Mouse (Mus musculus): ENCODE results near the gene Cdc20. TPM values are rescaled to one million over a fixed set of nuclear protein-coding genes. Genes with fewer than 3 reads are reported as not detected.

Gene Cdc20
- 311 and 313 TPM in 2 replicates for polyA plus RNA-seq (2015; fragmentation: Nextera tagmentation; extraction: Ambion mirVana)

GRCm38 (mm10) chr4:118436820-118437603, at the start of gene Cdc20:
TSS of gene Cdc20 (minus strand) at chr4:118437352.
- WGBS, result under 1% methylated on average over 67 of the region's 67 CpGs
- H3K27me3 ChIP-seq, result no peaks in the 10 kb centered on the region
- H3K4me3 ChIP-seq, result peak within 1 kb of the TSS; percentile 81
- peaks cover 34% of the 10 kb centered on the region for H3K36me3 ChIP-seq
- H3K4me1 ChIP-seq, result peaks cover 40% of the 10 kb centered on the region
- H3K4me2 ChIP-seq, result peak within 1 kb of the TSS; percentile 96
- ATAC-seq (ENCODE audit: borderline replicate concordance, extremely low read depth, low FRiP score, low TSS enrichment), result peak; percentile 97
- H3K27ac ChIP-seq, result peak within 1 kb of the TSS; percentile 91
- peak within 1 kb of the TSS; percentile 90 for H3K9ac ChIP-seq
- H3K9me3 ChIP-seq, result no peaks in the 10 kb centered on the region

GRCm38 (mm10) chr4:118476773-118477530, 39.8 kb upstream of the Cdc20 start:
- no peak overlapping the region for H3K9ac ChIP-seq
- no peaks in the 10 kb centered on the region for H3K9me3 ChIP-seq
- no peak overlapping the region for H3K4me3 ChIP-seq
- no peak for ATAC-seq (ENCODE audit: borderline replicate concordance, extremely low read depth, low FRiP score, low TSS enrichment)
- H3K27ac ChIP-seq, result no peak overlapping the region
- 62% methylated on average over 15 of the region's 15 CpGs for WGBS
- no peak overlapping the region for H3K4me2 ChIP-seq
- H3K27me3 ChIP-seq, result no peaks in the 10 kb centered on the region
- no peaks in the 10 kb centered on the region for H3K36me3 ChIP-seq
- no peaks in the 10 kb centered on the region for H3K4me1 ChIP-seq

GRCm38 (mm10) chr4:118472687-118473086, 35.5 kb upstream of the Cdc20 start:
- no peak overlapping the region for H3K4me2 ChIP-seq
- H3K4me3 ChIP-seq, result no peak overlapping the region
- H3K27ac ChIP-seq, result no peak overlapping the region
- no peaks in the 10 kb centered on the region for H3K27me3 ChIP-seq
- H3K4me1 ChIP-seq, result no peaks in the 10 kb centered on the region
- H3K9ac ChIP-seq, result no peak overlapping the region
- WGBS, result 88% methylated on average over 11 of the region's 11 CpGs
- H3K36me3 ChIP-seq, result no peaks in the 10 kb centered on the region
- H3K9me3 ChIP-seq, result no peaks in the 10 kb centered on the region
- ATAC-seq (ENCODE audit: borderline replicate concordance, extremely low read depth, low FRiP score, low TSS enrichment), result no peak

GRCm38 (mm10) chr4:118471281-118471680, 34.1 kb upstream of the Cdc20 start:
- Histone ChIP-seq H3K9me3 (no peaks in the 10 kb centered on the region), H3K27ac (no peak overlapping the region), H3K36me3 (no peaks in the 10 kb centered on the region), H3K27me3 (no peaks in the 10 kb centered on the region), H3K4me1 (no peaks in the 10 kb centered on the region), H3K4me2 (no peak overlapping the region), H3K9ac (no peak overlapping the region), H3K4me3 (no peak overlapping the region)
- ATAC-seq (ENCODE audit: borderline replicate concordance, extremely low read depth, low FRiP score, low TSS enrichment), result no peak
- 64% methylated on average over 6 of the region's 6 CpGs for WGBS

GRCm38 (mm10) chr4:118465697-118466163, 28.6 kb upstream of the Cdc20 start:
- Histone ChIP-seq H3K9me3 (no peaks in the 10 kb centered on the region), H3K4me3 (no peak overlapping the region), H3K9ac (no peak overlapping the region), H3K4me2 (no peak overlapping the region), H3K36me3 (no peaks in the 10 kb centered on the region), H3K4me1 (no peaks in the 10 kb centered on the region), H3K27me3 (no peaks in the 10 kb centered on the region), H3K27ac (no peak overlapping the region)
- no peak for ATAC-seq (ENCODE audit: borderline replicate concordance, extremely low read depth, low FRiP score, low TSS enrichment)
- 33% methylated on average over 11 of the region's 11 CpGs for WGBS

- H3K9ac ChIP-seq, result no peak overlapping the region
- 88% methylated on average over 3 of the region's 3 CpGs for WGBS
- ATAC-seq (ENCODE audit: borderline replicate concordance, extremely low read depth, low FRiP score, low TSS enrichment), result no peak
These were observed 27.8 kb upstream of the Cdc20 start for GRCm38 (mm10) chr4:118464956-118465355.

GRCm38 (mm10) chr4:118457345-118457975, 20.3 kb upstream of the Cdc20 start, which contains the start of gene Mpl:
TSS of gene Mpl (minus strand) at chr4:118457513.
- H3K27me3 ChIP-seq, result no peaks in the 10 kb centered on the region
- H3K4me3 ChIP-seq, result no peak within 1 kb of the TSS
- no peaks in the 10 kb centered on the region for H3K36me3 ChIP-seq
- H3K4me1 ChIP-seq, result no peaks in the 10 kb centered on the region
- WGBS, result 56% methylated on average over 8 of the region's 9 CpGs
- no peak; the same call in 1 of the 2 replicates for ATAC-seq (ENCODE audit: borderline replicate concordance, extremely low read depth, low FRiP score, low TSS enrichment)
- no peak within 1 kb of the TSS for H3K27ac ChIP-seq
- no peak within 1 kb of the TSS for H3K9ac ChIP-seq
- H3K9me3 ChIP-seq, result no peaks in the 10 kb centered on the region
- H3K4me2 ChIP-seq, result no peak within 1 kb of the TSS

More at GRCm38 (mm10) chr4:118464956-118465355, 27.8 kb upstream of the Cdc20 start:
- Histone ChIP-seq H3K4me1 (no peaks in the 10 kb centered on the region), H3K27me3 (no peaks in the 10 kb centered on the region), H3K4me3 (no peak overlapping the region), H3K36me3 (no peaks in the 10 kb centered on the region), H3K9me3 (no peaks in the 10 kb centered on the region), H3K27ac (no peak overlapping the region), H3K4me2 (no peak overlapping the region)

- Histone ChIP-seq H3K9me3 (no peaks in the 10 kb centered on the region), H3K9ac (peak overlapping the region; percentile 32; the same call in 1 of the 2 replicates), H3K27ac (no peak overlapping the region), H3K4me2 (peak overlapping the region; percentile 74), H3K4me3 (peak overlapping the region; percentile 38), H3K4me1 (peaks cover 16% of the 10 kb centered on the region), H3K36me3 (no peaks in the 10 kb centered on the region), H3K27me3 (0 out of 2 replicates have a peak, but pooled peaks cover 3% of the 10 kb centered on the region)
- 23% methylated on average over 24 of the region's 24 CpGs for WGBS
- ATAC-seq (ENCODE audit: borderline replicate concordance, extremely low read depth, low FRiP score, low TSS enrichment), result no peak
These were observed 9.4 kb upstream of the Cdc20 start for GRCm38 (mm10) chr4:118446415-118447153.

- Histone ChIP-seq H3K36me3 (no peaks in the 10 kb centered on the region), H3K4me3 (peak overlapping the region; percentile 38), H3K4me2 (peak overlapping the region; percentile 74), H3K27ac (no peak overlapping the region), H3K9me3 (no peaks in the 10 kb centered on the region), H3K9ac (peak overlapping the region; percentile 32; the same call in 1 of the 2 replicates), H3K4me1 (peaks cover 16% of the 10 kb centered on the region), H3K27me3 (0 out of 2 replicates have a peak, but pooled peaks cover 3% of the 10 kb centered on the region)
- peak; percentile 58; the same call in 1 of the 2 replicates for ATAC-seq (ENCODE audit: borderline replicate concordance, extremely low read depth, low FRiP score, low TSS enrichment)
- 19% methylated on average over 18 of the region's 18 CpGs for WGBS
These were observed 8.7 kb upstream of the Cdc20 start for GRCm38 (mm10) chr4:118445781-118446414.

GRCm38 (mm10) chr4:118445088-118445487, 7.9 kb upstream of the Cdc20 start:
- 83% methylated on average over 10 of the region's 10 CpGs for WGBS
- no peak for ATAC-seq (ENCODE audit: borderline replicate concordance, extremely low read depth, low FRiP score, low TSS enrichment)

More at GRCm38 (mm10) chr4:118445088-118445487, 7.9 kb upstream of the Cdc20 start:
- H3K4me3 ChIP-seq, result no peak overlapping the region
- H3K4me2 ChIP-seq, result no peak overlapping the region
- no peak overlapping the region for H3K27ac ChIP-seq
- no peak overlapping the region for H3K9ac ChIP-seq
- H3K27me3 ChIP-seq, result 0 out of 2 replicates have a peak, but pooled peaks cover 3% of the 10 kb centered on the region
- H3K36me3 ChIP-seq, result no peaks in the 10 kb centered on the region
- H3K9me3 ChIP-seq, result no peaks in the 10 kb centered on the region
- H3K4me1 ChIP-seq, result peaks cover 16% of the 10 kb centered on the region
